Mouse (Mus musculus) MEL (cell line): Measurements from ENCODE around the gene Phf1. TPM values are rescaled to one million over a fixed set of nuclear protein-coding genes. Genes with fewer than 3 reads are reported as not detected.

ENCODE experiments used
- DNase-seq: peaks from one replicate; pipeline ENCODE4 v3.0.0; 2011; ENCODE audit warnings: low read depth, low spot score
- H3K27ac ChIP-seq: 2 replicates; pipeline ENCODE4 v1.5.1; 2012; ENCODE audit warnings: low read depth, mild to moderate bottlenecking, control low read depth, low read length, moderate library complexity; ENCODE audit not compliant: control insufficient read depth
- H3K27me3 ChIP-seq, 2 experiments: fragments of 150-350 bp in 1 of 2; sonication (generic) in 1 of 2; 2 replicates each; pipeline ENCODE4 v1.6.1; 2012; ENCODE audit warnings: low read length in 2 of 2, mild to moderate bottlenecking in 2 of 2, improper control_type of control experiment in 1 of 2, moderate library complexity in 1 of 2; ENCODE audit not compliant: insufficient read depth in 2 of 2, control insufficient read depth in 1 of 2
- H3K36me3 ChIP-seq, 2 experiments: 2 replicates each; pipeline ENCODE4 v1.6.1; 2012 to 2014; ENCODE audit warnings: low read length in 2 of 2, improper control_type of control experiment in 1 of 2, inconsistent platforms in 1 of 2, mild to moderate bottlenecking in 1 of 2; ENCODE audit not compliant: insufficient read depth in 2 of 2, control insufficient read depth in 1 of 2
- H3K4me1 ChIP-seq, 2 experiments: fragments of 150-350 bp in 1 of 2; sonication (generic) in 1 of 2; 2 replicates each; pipeline ENCODE4 v1.6.1; 2012; ENCODE audit warnings: low read length in 2 of 2, improper control_type of control experiment in 1 of 2, mild to moderate bottlenecking in 1 of 2; ENCODE audit not compliant: insufficient read depth in 2 of 2, control insufficient read depth in 1 of 2
- H3K4me3 ChIP-seq, 2 experiments: fragments of 150-350 bp in 1 of 2; sonication (generic) in 1 of 2; 2 replicates each; pipeline ENCODE4 v1.5.1; 2012; ENCODE audit warnings: low read depth in 2 of 2, low read length in 2 of 2, mild to moderate bottlenecking in 2 of 2, moderate library complexity in 2 of 2, control low read depth in 1 of 2, improper control_type of control experiment in 1 of 2; ENCODE audit not compliant: control insufficient read depth in 1 of 2, insufficient read depth in 1 of 2
- H3K79me2 ChIP-seq: 2 replicates; pipeline ENCODE4 v1.6.1; 2012; ENCODE audit warnings: mild to moderate bottlenecking, low read length, moderate library complexity; ENCODE audit not compliant: control insufficient read depth, poor library complexity, insufficient read depth
- H3K9ac ChIP-seq: 2 replicates; pipeline ENCODE4 v1.6.1; 2012; ENCODE audit warnings: low read depth, mild to moderate bottlenecking, control low read depth, low read length, moderate library complexity; ENCODE audit not compliant: control insufficient read depth, poor library complexity, severe bottlenecking
- H3K9me3 ChIP-seq: fragments of 150-350 bp; sonication (generic); replicated peaks from 2 replicates; pipeline ENCODE4 v1.6.1; 2012; ENCODE audit warnings: mild to moderate bottlenecking, low read length, improper control_type of control experiment, moderate library complexity; ENCODE audit not compliant: insufficient read depth
- CHD2 ChIP-seq: IDR thresholded peaks from 2 replicates; pipeline ENCODE4 v1.6.1; 2011; ENCODE audit warnings: low read length, improper control_type of control experiment
- CTCF ChIP-seq, 3 experiments: IDR thresholded peaks in 2 of 3; conservative IDR thresholded peaks in 1 of 3; 2 replicates each; pipeline ENCODE4 v1.5.1; 2011 to 2012; ENCODE audit warnings: low read length in 3 of 3, low read depth in 2 of 3, mild to moderate bottlenecking in 2 of 3, improper control_type of control experiment in 1 of 3, inconsistent platforms in 1 of 3, mixed read lengths in 1 of 3, moderate library complexity in 1 of 3; ENCODE audit not compliant: control insufficient read depth in 1 of 3, insufficient read depth in 1 of 3, poor library complexity in 1 of 3, severe bottlenecking in 1 of 3
- ELF1 ChIP-seq: IDR thresholded peaks from 2 replicates; pipeline ENCODE4 v1.6.1; 2014; ENCODE audit warnings: low read depth, mild to moderate bottlenecking, inconsistent platforms, low read length, improper control_type of control experiment, moderate library complexity
- EP300 ChIP-seq, 2 experiments: IDR thresholded peaks; 2 replicates each; pipeline ENCODE4 v1.6.1; 2011; ENCODE audit warnings: improper control_type of control experiment in 2 of 2, low read length in 2 of 2, low read depth in 1 of 2, mild to moderate bottlenecking in 1 of 2
- ETS1 ChIP-seq: IDR thresholded peaks from 2 replicates; pipeline ENCODE4 v1.6.1; 2012; ENCODE audit warnings: low read depth, mild to moderate bottlenecking, inconsistent platforms, low read length, improper control_type of control experiment, moderate library complexity
- GABPA ChIP-seq: IDR thresholded peaks from 2 replicates; pipeline ENCODE4 v1.6.1; 2012; ENCODE audit warnings: low read depth, mild to moderate bottlenecking, inconsistent platforms, low read length, improper control_type of control experiment, moderate library complexity
- GATA1 ChIP-seq: IDR thresholded peaks from 2 replicates; pipeline ENCODE4 v1.6.1; 2011; ENCODE audit warnings: low read depth, low read length, improper control_type of control experiment
- HCFC1 ChIP-seq: IDR thresholded peaks from 2 replicates; pipeline ENCODE4 v1.6.1; 2012; ENCODE audit warnings: low read depth, mild to moderate bottlenecking, inconsistent platforms, low read length, improper control_type of control experiment, moderate library complexity
- MAZ ChIP-seq: IDR thresholded peaks from 2 replicates; pipeline ENCODE4 v1.6.1; 2012; ENCODE audit warnings: low read depth, mild to moderate bottlenecking, inconsistent platforms, low read length, improper control_type of control experiment
- MXI1 ChIP-seq: IDR thresholded peaks from 2 replicates; pipeline ENCODE4 v1.6.1; 2011; ENCODE audit warnings: mild to moderate bottlenecking, low read depth, low read length, improper control_type of control experiment
- MYC ChIP-seq: IDR thresholded peaks from 2 replicates; pipeline ENCODE4 v1.6.1; 2011; ENCODE audit warnings: low read depth, mild to moderate bottlenecking, low read length, improper control_type of control experiment, moderate library complexity
- NELFE ChIP-seq: IDR thresholded peaks from 2 replicates; pipeline ENCODE4 v1.6.1; 2011; ENCODE audit warnings: low read depth, low read length, improper control_type of control experiment
- NRF1 ChIP-seq: IDR thresholded peaks from 2 replicates; pipeline ENCODE4 v1.6.1; 2014; ENCODE audit warnings: low read depth, mild to moderate bottlenecking, inconsistent platforms, low read length, improper control_type of control experiment, moderate library complexity; ENCODE audit not compliant: poor library complexity, insufficient read depth, severe bottlenecking
- POLR2A ChIP-seq, 2 experiments: IDR thresholded peaks; 2 replicates each; pipeline ENCODE4 v1.6.1; 2011 to 2012; ENCODE audit warnings: low read length in 2 of 2, mild to moderate bottlenecking in 2 of 2, control low read depth in 1 of 2, improper control_type of control experiment in 1 of 2, low read depth in 1 of 2, moderate library complexity in 1 of 2; ENCODE audit not compliant: control insufficient read depth in 1 of 2, insufficient read depth in 1 of 2, poor library complexity in 1 of 2
- RAD21 ChIP-seq: IDR thresholded peaks from 2 replicates; pipeline ENCODE4 v1.6.1; 2011; ENCODE audit warnings: mild to moderate bottlenecking, low read depth, low read length, improper control_type of control experiment
- SIN3A ChIP-seq: IDR thresholded peaks from 2 replicates; pipeline ENCODE4 v1.6.1; 2012; ENCODE audit warnings: low read length, improper control_type of control experiment, inconsistent platforms
- SMC3 ChIP-seq: IDR thresholded peaks from 2 replicates; pipeline ENCODE4 v1.6.1; 2011; ENCODE audit warnings: low read depth, low read length, improper control_type of control experiment
- TAL1 ChIP-seq: IDR thresholded peaks from 2 replicates; pipeline ENCODE4 v1.6.1; 2012; ENCODE audit warnings: mild to moderate bottlenecking, inconsistent platforms, low read length, moderate library complexity, mixed read lengths
- TBP ChIP-seq: IDR thresholded peaks from 2 replicates; pipeline ENCODE4 v1.8.0; 2011; ENCODE audit warnings: low read depth, low read length, improper control_type of control experiment
- TCF12 ChIP-seq: IDR thresholded peaks from 2 replicates; pipeline ENCODE4 v1.6.1; 2014; ENCODE audit warnings: low read depth, mild to moderate bottlenecking, inconsistent platforms, low read length, improper control_type of control experiment, moderate library complexity
- ZNF384 ChIP-seq: IDR thresholded peaks from 2 replicates; pipeline ENCODE4 v1.6.1; 2012; ENCODE audit warnings: low read depth, mild to moderate bottlenecking, inconsistent platforms, low read length, improper control_type of control experiment
- polyA plus RNA-seq, 2 experiments: library from polyadenylated mRNA; stranded (reverse) in 1 of 2; unstranded in 1 of 2; fragments of >175 nt in 1 of 2; fragments of >200 nt in 1 of 2; gene quantifications; 2 replicates each; pipeline versions ENCODE4 v1.2.1 to v1.2.4; 2012; ENCODE audit warnings: low replicate concordance in 2 of 2, low read depth in 1 of 2; ENCODE audit not compliant: insufficient read length in 2 of 2, insufficient read depth in 1 of 2, missing spikeins in 1 of 2
- total RNA-seq: library from RNA; depleted of rRNA; stranded (reverse); fragments of 300-350 nt; gene quantifications from 2 replicates; pipeline ENCODE4 v1.2.3, GENCODE M21; 2012

The Phf1 gene
- total and polyA plus RNA-seq, 3 experiments, result 2.9 to 9.5 TPM; not detected in 1

- H3K36me3 ChIP-seq, result peaks cover 0 to 9% of the 10 kb centered on the region in 2 experiments; a peak in 2 of 4 replicates
- H3K79me2 ChIP-seq, result peaks cover 28% of the 10 kb centered on the region
- no peaks in the 10 kb centered on the region for H3K27me3 ChIP-seq
- DNase-seq, result peak; percentile 83
- no peaks in the 10 kb centered on the region for H3K9me3 ChIP-seq
- peak within 1 kb of the TSS; percentile 85 for H3K9ac ChIP-seq
- peak within 1 kb of the TSS; percentile 62 to 77 for H3K4me3 ChIP-seq
- H3K4me1 ChIP-seq, result peaks cover 2 to 14% of the 10 kb centered on the region in 2 experiments; a peak in 3 of 4 replicates
- no peak for TF ChIP-seq NRF1
- peak; percentile 40; the same call in 1 of the 2 replicates for TF ChIP-seq SIN3A
- no peak; the same call in 1 of the 2 replicates for TF ChIP-seq MAZ
- no peak for TF ChIP-seq SMC3
- TF ChIP-seq ZNF384, result no peak
- no peak for TF ChIP-seq TBP
- TF ChIP-seq EP300 (IDR thresholded peaks at IDR 0.05; ENCODE audit: low read depth in 1 of 2, low read length in 2 of 2), result peak in 1 of 2 experiments; percentile 23; a peak in 1 of 4 replicates
- no peak for TF ChIP-seq RAD21
- peak in 1 of 2 experiments; percentile 48; a peak in 1 of 4 replicates for TF ChIP-seq POLR2A (IDR thresholded peaks at IDR 0.05; ENCODE audit: control insufficient read depth in 1 of 2, insufficient read depth in 1 of 2, low read depth in 1 of 2, low read length in 2 of 2, poor library complexity in 1 of 2)
- no peak; the same call in 1 of the 2 replicates for TF ChIP-seq CHD2
- peak; percentile 73 for TF ChIP-seq MXI1
- TF ChIP-seq ELF1, result 0 out of 2 replicates have a peak, but pooled peaks have one; percentile 11
- TF ChIP-seq GATA1, result no peak
- TF ChIP-seq MYC, result no peak
- TF ChIP-seq TCF12, result peak; percentile 35
- TF ChIP-seq, all 39 proteins: peak for 6
- H3K27ac ChIP-seq, result peak within 1 kb of the TSS; percentile 92
Observed at GRCm38 (mm10) chr17:26941031-26941789, 8.4 kb downstream of the Phf1 start, which contains the start of gene Syngap1. Syngap1 (plus strand) TSS chr17:26941253.

- DNase-seq, result peak; percentile 79
- peak overlapping the region; percentile 51 to 77 for H3K4me3 ChIP-seq
- H3K9ac ChIP-seq, result peak overlapping the region; percentile 58
- peaks cover 22% of the 10 kb centered on the region for H3K79me2 ChIP-seq
- peaks cover 0 to 9% of the 10 kb centered on the region in 2 experiments; a peak in 2 of 4 replicates for H3K36me3 ChIP-seq
- no peaks in the 10 kb centered on the region for H3K9me3 ChIP-seq
- no peaks in the 10 kb centered on the region for H3K27me3 ChIP-seq
- peak overlapping the region; percentile 36 for H3K27ac ChIP-seq
- H3K4me1 ChIP-seq, result peaks cover 2 to 14% of the 10 kb centered on the region in 2 experiments; a peak in 3 of 4 replicates
- TF ChIP-seq NELFE, result peak; percentile 16; the same call in 1 of the 2 replicates
- 0 out of 2 replicates have a peak, but pooled peaks have one; percentile 17 for TF ChIP-seq ETS1
- TF ChIP-seq CTCF (IDR thresholded peaks at IDR 0.05 in 2 of 3, conservative IDR thresholded peaks at IDR 0.05 in 1 of 3; ENCODE audit: control insufficient read depth in 1 of 3, insufficient read depth in 1 of 3, low read depth in 2 of 3, low read length in 3 of 3, poor library complexity in 1 of 3, severe bottlenecking in 1 of 3), result no peak
- TF ChIP-seq MAZ, result peak; percentile 92
- 0 out of 2 replicates have a peak, but pooled peaks have one; percentile 24 for TF ChIP-seq TCF12
- TF ChIP-seq HCFC1, result peak; percentile 78
- TF ChIP-seq TAL1, result peak; percentile 53
- 0 out of 2 replicates have a peak, but pooled peaks have one; percentile 32 for TF ChIP-seq MYC
- no peak for TF ChIP-seq GABPA
- TF ChIP-seq ZNF384, result peak; percentile 48; the same call in 1 of the 2 replicates
- peak; percentile 64 for TF ChIP-seq SIN3A
Observed at GRCm38 (mm10) chr17:26941841-26942570, 9.2 kb downstream of the Phf1 start.
